Mouse (Mus musculus) embryonic fibroblast, embryonic 13.5 days (primary cell): Measurements from ENCODE around the gene Gm10061. TPM values are rescaled to one million over a fixed set of nuclear protein-coding genes. Genes with fewer than 3 reads are reported as not detected.
"Not testable (repeated sequence)": the region's sequence is repeated elsewhere in the genome, so short reads cannot be mapped to it uniquely, and the experiment has no call there.

Source experiments
- H3K27ac ChIP-seq: 2 replicates; pipeline ENCODE4 v1.5.1; 2012; ENCODE audit warnings: low read length, control low read depth, inconsistent platforms; ENCODE audit not compliant: insufficient read depth
- H3K4me1 ChIP-seq: 2 replicates; pipeline ENCODE4 v1.6.1; 2011; ENCODE audit warnings: low read length; ENCODE audit not compliant: control insufficient read depth, insufficient read depth
- H3K4me3 ChIP-seq: 2 replicates; pipeline ENCODE4 v1.5.1; 2011; ENCODE audit warnings: mild to moderate bottlenecking, control low read depth, low read length; ENCODE audit not compliant: insufficient read depth
- CTCF ChIP-seq: IDR thresholded peaks from 2 replicates; pipeline ENCODE4 v1.5.1; 2011; ENCODE audit warnings: mild to moderate bottlenecking, control low read depth, low read length, moderate library complexity, borderline replicate concordance; ENCODE audit not compliant: insufficient read depth
- POLR2A ChIP-seq: IDR thresholded peaks from 2 replicates; pipeline ENCODE4 v1.6.1; 2011; ENCODE audit warnings: low read depth, mild to moderate bottlenecking, control low read depth, low read length, moderate library complexity
- polyA plus RNA-seq: library from polyadenylated mRNA; stranded (reverse); fragments of >200 nt; gene quantifications from 2 replicates; pipeline ENCODE4 v1.2.4, GENCODE M21; 2011; ENCODE audit warnings: low read depth; ENCODE audit not compliant: missing spikeins, insufficient read length

The Gm10061 gene
- not detected in 2 replicates for polyA plus RNA-seq

GRCm38 (mm10) chr16:89150786-89151185, at the start of gene Gm10061:
Gm10061 (plus strand) TSS chr16:89151086.
- Histone ChIP-seq H3K4me3 (no peak within 1 kb of the TSS), H3K27ac (no peak within 1 kb of the TSS), H3K4me1 (no peaks in the 10 kb centered on the region)
- TF ChIP-seq POLR2A (no peak), CTCF (no peak)

- Histone ChIP-seq H3K4me3 (no peak within 1 kb of the TSS), H3K4me1 (no peaks in the 10 kb centered on the region), H3K27ac (no peak within 1 kb of the TSS)
- TF ChIP-seq POLR2A (no peak), CTCF (no peak)
Observed at GRCm38 (mm10) chr16:89140551-89140950, 10.3 kb upstream of the Gm10061 start, which contains the start of gene Gm6358. Gm6358 (plus strand) TSS chr16:89140851.

GRCm38 (mm10) chr16:89157652-89158051, 6.8 kb downstream of the Gm10061 start, which contains the start of gene Gm9789:
Gm9789 (plus strand) TSS chr16:89157952.
- TF ChIP-seq CTCF: no peak
- TF ChIP-seq POLR2A: no peak

GRCm38 (mm10) chr16:89169190-89169589, 18.3 kb downstream of the Gm10061 start, which contains the start of gene Gm7735:
Gm7735 (plus strand) TSS chr16:89169490.
- H3K4me1 ChIP-seq, H3K4me3 ChIP-seq, H3K27ac ChIP-seq: not testable (repeated sequence)

More at GRCm38 (mm10) chr16:89157652-89158051, 6.8 kb downstream of the Gm10061 start, which contains the start of gene Gm9789:
- Histone ChIP-seq H3K4me1 (no peaks in the 10 kb centered on the region), H3K4me3 (no peak within 1 kb of the TSS), H3K27ac (no peak within 1 kb of the TSS)

- TF ChIP-seq CTCF: no peak
- TF ChIP-seq POLR2A: no peak
- Histone ChIP-seq H3K27ac (no peak within 1 kb of the TSS), H3K4me1 (no peaks in the 10 kb centered on the region), H3K4me3 (no peak within 1 kb of the TSS)
Observed at GRCm38 (mm10) chr16:89174435-89174834, 23.5 kb downstream of the Gm10061 start, which contains the start of gene 1110057P08Rik. 1110057P08Rik (plus strand) TSS chr16:89174735.

GRCm38 (mm10) chr16:89188621-89189020, 37.7 kb downstream of the Gm10061 start:
- Histone ChIP-seq H3K4me3 (no peak overlapping the region), H3K4me1 (no peaks in the 10 kb centered on the region), H3K27ac (no peak overlapping the region)
- TF ChIP-seq CTCF (no peak), POLR2A (no peak)

Other genes with a start within 250 kb of the Gm10061 start
- not detected in 2 replicates for gene Krtap19-9b, start 218.8 kb upstream of the Gm10061 start, polyA plus RNA-seq
- not detected in 2 replicates for gene Krtap16-3, start 188.2 kb upstream of the Gm10061 start, polyA plus RNA-seq
- gene Krtap22-2, start 140.3 kb upstream of the Gm10061 start, polyA plus RNA-seq: not detected in 2 replicates
- gene Gm10229, start 135.8 kb upstream of the Gm10061 start, polyA plus RNA-seq: not detected in 2 replicates
- not detected in 2 replicates for gene Krtap6-1, start 119.4 kb upstream of the Gm10061 start, polyA plus RNA-seq
- not detected in 2 replicates for gene Gm10228, start 109.6 kb upstream of the Gm10061 start, polyA plus RNA-seq
- gene Krtap6-5, start 103.2 kb upstream of the Gm10061 start, polyA plus RNA-seq: not detected in 2 replicates
- not detected in 2 replicates for gene 1110025L11Rik, start 87.1 kb upstream of the Gm10061 start, polyA plus RNA-seq
- not detected in 2 replicates for gene Krtap6-3, start 67.1 kb upstream of the Gm10061 start, polyA plus RNA-seq
- gene Gm6358, start 10.2 kb upstream of the Gm10061 start, polyA plus RNA-seq: not detected in 2 replicates
- gene Gm9789, start 6.9 kb downstream of the Gm10061 start, polyA plus RNA-seq: not detected in 2 replicates
- gene Gm7735, start 18.4 kb downstream of the Gm10061 start, polyA plus RNA-seq: not detected in 2 replicates
- not detected in 2 replicates for gene 1110057P08Rik, start 23.6 kb downstream of the Gm10061 start, polyA plus RNA-seq
- not detected in 2 replicates for gene Krtap20-2, start 54.8 kb downstream of the Gm10061 start, polyA plus RNA-seq